Mouse (Mus musculus): Measurements from ENCODE around the gene Fcgbp.

DNA sequence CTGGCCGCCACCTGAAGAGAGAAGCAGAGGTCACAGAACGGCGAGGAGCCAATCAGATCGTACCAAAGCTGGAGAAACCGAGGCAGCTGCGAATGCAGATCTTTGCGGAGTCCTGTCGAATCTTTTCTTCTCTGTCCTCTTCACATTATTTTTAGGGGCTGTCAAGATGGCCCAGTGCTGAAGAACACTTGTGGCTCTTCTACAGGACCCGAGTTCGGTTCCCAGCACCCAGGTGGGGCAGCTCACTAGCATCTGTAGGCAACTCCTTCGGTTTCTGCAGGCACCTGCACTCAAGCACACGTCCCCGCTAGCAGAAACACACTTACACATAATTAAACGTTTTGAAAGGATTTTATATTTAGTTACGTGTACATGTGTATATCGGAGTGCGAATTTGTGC, 20.5 kb upstream of the Fcgbp start:
- no peak for TF ChIP-seq CTCF (IDR thresholded peaks at IDR 0.05; ENCODE audit: low read depth, low read length)
- no peak for TF ChIP-seq POLR2A (IDR thresholded peaks at IDR 0.05; ENCODE audit: insufficient read depth, low read length)
